Mouse (Mus musculus): Measurements from ENCODE around the gene Igf1r. TPM values are rescaled to one million over a fixed set of nuclear protein-coding genes. Genes with fewer than 3 reads are reported as not detected.
"Not testable (repeated sequence)": the region's sequence is repeated elsewhere in the genome, so short reads cannot be mapped to it uniquely, and the experiment has no call there.

Igf1r gene
- polyA plus RNA-seq, 2 experiments from 2014 or later = 11.3 to 19.2 TPM

DNA sequence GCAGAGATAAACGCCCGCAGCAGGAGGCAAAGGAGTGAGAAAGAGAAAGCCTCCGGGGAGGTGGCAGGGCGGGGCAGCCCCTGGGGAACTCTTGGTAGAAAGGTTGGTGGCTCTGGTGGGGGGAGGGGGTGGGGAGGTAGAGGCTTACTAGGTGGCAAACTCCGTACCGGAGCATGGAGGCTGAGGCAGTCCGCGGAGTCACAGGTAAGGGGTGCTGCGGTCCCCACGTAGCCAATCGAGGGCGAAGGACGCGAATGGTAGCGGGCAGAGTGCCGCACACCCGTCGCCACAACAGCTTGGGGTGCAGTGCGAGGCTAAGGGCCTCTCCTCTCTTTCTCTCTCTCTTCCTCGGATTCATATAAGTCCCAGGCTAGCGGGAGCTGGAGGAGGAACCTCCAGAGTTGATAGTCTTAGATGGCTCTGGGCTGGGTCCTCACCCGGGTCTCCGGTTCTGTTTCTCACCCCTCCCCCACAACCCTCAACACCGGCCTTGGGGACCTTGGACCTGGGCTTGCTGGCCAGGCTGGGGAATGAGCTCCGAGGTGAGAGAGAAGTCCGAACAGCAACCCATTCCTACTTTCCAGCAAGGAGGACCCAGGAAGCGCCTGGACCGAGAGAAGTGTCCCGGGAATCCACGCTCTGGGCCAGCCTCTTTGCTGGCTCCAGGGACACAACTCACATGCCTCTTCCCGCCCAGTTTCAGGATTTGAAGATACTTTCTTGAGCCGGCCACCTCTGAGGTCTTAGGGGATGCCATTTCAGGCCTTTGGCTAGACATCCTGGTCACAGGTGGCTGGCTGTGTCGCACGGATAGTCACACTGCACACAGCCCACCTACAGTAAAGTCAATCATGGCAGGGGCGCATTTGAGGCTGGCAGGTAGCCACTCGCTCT, 323.5 kb downstream of the Igf1r start:
- ATAC-seq = peak; percentile 58

DNA sequence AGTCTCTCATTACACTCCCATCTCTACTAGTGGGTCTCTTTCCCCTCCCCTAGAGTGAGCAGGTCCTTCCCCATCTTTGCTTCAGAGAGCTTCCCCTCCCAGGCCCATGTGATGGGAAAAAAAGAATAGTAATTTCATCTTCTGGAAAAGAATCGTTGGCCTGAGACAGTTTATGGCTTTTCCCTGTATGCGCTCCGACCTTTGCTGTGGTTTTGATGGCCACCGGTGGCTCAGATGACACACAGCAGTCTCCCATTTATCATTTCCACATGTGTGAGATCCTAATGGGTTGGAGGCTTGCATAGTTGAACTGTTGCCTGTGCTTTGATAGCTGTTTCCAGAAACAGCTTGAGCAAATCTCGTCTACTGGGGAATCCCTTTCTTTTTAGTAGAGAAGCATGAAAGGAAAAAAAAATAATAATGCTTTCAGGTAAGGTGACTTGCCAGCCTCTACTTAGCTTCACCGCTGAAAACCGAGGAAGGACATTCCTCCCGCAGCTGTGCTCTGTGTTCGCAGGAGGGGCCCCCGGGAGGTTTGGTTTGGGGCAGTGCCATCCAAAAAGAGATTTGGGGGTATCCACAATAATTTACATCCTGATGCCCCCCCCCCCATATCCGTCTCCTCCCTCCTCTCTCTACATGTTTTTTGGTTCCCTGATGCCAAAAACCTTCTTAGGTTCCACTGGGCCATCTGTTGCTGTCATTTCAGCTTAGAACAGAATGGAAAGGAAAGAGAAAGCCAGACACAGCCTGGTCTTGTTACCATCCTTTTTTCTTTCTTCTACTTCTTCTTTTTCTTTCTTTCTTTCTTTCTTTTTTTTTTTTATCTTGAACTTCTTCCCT, 324.6 kb downstream of the Igf1r start:
- no peak for ATAC-seq

DNA sequence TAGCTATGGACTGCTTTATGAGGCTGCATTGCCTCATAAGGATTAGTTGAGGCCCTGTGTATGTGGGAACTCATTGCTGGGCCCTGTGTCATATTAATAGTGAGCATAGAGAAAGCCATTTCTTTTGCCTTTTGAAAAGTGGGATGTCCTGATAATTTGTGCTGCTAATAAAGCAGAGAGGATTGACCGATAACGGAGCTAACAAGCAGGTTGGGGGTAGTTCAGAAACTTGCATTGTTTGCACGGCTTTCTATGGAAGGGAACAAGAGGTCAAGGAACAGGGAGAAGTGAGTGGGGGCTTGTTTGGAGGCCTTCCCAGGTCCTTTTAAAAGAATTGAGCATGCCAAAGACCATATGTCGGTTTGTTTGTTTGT, 325.3 kb downstream of the Igf1r start:
- no peak for ATAC-seq

DNA sequence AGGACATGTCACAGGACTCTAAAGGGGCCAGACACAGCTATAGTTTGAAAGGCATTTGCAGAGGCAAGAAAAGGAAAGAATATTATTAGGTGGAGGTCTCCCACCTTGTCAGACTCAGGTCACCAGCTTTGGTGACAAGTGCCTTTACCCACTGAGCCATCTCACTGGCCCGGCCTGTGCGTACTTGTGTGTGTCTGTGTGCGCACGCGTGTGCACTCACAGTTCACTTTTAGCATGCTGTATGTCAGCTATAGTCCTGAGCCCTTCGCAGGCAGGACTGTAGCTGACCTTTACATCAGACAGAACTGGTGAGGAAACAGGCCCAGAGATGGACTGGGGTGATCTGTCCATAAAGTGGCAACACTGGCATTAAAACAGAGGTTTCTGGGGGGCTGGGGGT, 325.8 kb downstream of the Igf1r start:
- ATAC-seq = no peak

DNA sequence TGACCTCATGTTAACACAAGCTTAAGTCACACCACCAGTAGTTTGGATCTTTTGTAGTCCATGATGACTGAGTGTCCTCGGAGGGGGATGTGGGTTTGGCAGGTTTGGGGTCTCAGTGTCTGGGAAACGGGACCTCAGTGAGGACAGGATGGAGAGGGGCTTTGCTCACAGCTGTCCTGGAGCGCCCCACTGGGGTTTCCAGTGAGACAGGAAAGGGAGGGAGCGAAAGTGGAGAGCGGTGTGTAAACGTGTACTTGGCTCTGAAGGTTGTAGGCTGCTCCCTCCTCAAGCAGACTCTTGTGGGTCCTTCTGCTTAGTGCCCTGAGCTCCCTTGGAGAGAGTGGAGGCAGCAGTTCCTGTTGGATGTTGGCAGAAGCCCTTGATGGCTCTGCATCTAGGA, 326.3 kb downstream of the Igf1r start:
- peak; percentile 3 for ATAC-seq

DNA sequence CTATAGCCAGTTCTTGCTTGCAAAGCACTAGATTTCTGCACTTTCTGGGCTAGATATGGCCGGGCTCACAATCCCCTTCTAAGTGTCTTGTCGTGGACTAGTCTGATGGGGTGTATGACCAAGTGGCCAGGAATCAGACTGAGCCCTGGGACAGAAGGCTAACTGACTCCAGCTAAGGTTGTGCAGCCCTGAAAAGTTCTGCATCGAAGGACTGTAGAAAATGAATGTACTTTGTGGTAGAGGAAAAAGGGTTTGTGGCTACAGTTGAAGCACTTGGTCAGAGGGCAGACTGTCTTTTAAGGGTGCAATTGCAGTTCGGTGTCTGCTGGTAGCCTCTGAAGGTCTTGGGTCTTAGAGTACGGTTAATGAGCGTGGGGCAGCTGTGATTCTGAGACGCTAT, 326.9 kb downstream of the Igf1r start:
- ATAC-seq = no peak

DNA sequence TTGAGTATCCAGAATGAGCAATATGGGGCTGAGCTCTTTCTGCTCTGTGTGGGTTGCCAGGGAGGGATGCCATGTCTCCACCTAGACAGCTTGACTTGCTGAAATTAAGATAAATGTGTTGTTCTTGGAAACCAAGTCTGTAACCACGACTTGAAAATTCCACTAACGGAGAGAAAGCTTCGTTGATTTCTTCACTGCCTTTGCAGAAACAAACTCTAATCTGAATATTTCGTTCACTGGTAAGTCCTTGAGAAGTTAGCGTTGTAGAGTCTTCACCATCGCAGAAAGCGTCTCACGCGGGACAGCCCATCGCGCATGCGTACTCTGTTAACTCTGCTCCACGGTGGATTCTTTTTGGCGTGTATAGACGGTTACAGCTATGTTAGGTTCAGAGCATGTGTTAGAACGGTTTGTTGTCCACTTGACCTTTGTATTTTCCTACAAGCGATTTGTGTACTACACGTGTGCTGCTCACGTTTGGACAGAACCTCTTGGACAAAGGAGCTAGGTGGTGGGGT, 327.8 kb downstream of the Igf1r start:
- no peak for ATAC-seq

DNA sequence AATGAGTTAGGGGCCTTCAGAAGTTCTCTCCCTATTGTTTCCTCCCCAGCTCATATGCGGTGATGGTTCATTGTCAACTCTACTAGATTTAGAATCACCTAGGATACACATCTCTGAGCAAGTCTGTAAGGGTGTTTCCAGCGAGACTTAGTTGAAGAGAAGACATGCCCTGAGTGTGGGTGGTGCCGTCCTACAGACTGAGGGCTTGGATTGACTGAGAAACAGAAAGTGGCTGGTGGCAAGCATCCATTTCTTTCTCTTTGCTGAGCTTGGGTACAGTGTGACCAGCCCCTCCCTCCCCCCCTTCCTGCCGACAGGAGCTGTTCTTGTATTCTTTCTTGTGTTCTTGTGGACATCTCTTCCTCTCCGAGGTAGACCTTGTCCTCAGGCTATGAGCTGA, 328.7 kb downstream of the Igf1r start:
- peak; percentile 28 for ATAC-seq

DNA sequence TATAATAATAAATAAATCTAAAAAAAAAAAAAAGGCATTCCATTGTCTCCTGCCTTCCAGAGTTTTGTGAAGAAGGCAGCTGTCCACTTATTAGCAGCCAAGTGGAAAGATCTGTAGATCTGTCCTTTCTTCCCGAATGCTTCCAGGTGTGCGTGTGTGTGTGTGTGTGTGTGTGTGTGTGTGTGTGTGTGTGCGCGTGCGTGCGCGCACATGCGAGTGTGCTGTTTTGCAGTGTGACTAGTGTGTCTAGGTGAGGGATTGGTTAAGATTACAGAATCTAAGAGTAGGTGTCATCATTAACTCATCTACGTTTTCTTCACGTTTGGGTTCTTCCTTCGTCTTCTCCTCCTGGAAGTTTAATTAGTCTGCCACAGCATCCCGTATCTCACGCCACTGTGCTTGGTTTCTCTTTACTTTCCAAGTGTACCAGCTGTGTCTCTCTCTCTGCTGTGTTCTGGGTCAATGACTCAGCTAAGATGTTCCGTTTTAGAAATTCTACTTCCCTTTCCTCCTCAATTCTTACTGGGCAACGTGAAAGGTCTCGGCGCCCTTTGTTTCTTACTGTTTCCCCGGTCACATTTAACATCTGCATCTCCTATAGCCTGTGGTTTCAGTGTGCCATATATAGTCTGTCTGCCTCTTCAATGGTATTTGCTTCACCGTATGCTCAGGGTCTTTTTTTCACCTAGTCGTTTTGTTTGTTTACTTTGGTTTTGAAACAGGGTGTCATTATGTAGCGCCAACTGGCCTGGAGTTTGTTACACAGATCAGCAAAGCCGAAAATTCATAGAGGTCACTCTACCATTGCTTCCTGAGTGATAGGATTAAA, 329.9 kb downstream of the Igf1r start:
- ATAC-seq = peak; percentile 13

DNA sequence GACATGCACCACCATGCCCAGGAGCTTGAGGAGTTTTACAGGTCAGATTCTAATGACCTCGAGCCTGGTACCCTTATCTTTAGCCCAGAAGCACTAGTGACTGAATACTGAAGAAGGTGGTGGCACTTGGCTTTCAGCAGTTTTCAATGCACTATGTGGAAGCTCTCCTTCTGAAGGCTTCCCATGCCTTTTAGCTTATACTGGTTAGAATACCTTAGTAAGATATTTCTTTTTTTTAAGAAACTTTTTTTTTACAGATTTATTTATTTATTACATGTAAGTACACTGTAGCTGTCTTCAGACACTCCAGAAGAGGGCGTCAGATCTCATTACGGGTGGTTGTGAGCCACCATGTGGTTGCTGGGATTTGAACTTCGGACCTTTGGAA, 330.5 kb downstream of the Igf1r start:
- not testable (repeated sequence) for ATAC-seq

Other genes with a start within 250 kb of the Igf1r start
- not detected for gene Synm, start 193.1 kb upstream of the Igf1r start, polyA plus RNA-seq (2017; shearing (Covaris generic))

All from activated CD4-positive, CD25-positive, alpha-beta regulatory T cell, adult 4 months (primary cell).